Mouse (Mus musculus) CH12.LX (cell line): ENCODE data around the gene Lhx2. TPM values are rescaled to one million over a fixed set of nuclear protein-coding genes. Genes with fewer than 3 reads are reported as not detected.

Experiments used
- DNase-seq: peaks from one replicate; pipeline ENCODE4 v3.0.0-alpha.2; 2013; ENCODE audit errors: extremely low read depth
- H3K27ac ChIP-seq: 2 replicates; pipeline ENCODE4 v1.5.1; 2012; ENCODE audit warnings: low read depth, mild to moderate bottlenecking, control low read depth, moderate library complexity; ENCODE audit not compliant: insufficient read depth
- H3K27me3 ChIP-seq: replicated peaks from 2 replicates; pipeline ENCODE3; 2012; ENCODE audit warnings: inconsistent platforms
- H3K36me3 ChIP-seq, 2 experiments: replicated peaks in 1 of 2; 2 replicates each; pipeline versions ENCODE3 to v1.6.1; 2012; ENCODE audit warnings: inconsistent platforms in 1 of 2, low read length in 1 of 2, mild to moderate bottlenecking in 1 of 2, mixed read lengths in 1 of 2, moderate library complexity in 1 of 2; ENCODE audit not compliant: control insufficient read depth in 1 of 2, insufficient read depth in 1 of 2
- H3K4me1 ChIP-seq, 2 experiments: 2 replicates each; pipeline ENCODE4 v1.6.1; 2012; ENCODE audit warnings: inconsistent platforms in 1 of 2, moderate library complexity in 1 of 2; ENCODE audit not compliant: insufficient read depth in 2 of 2, control insufficient read depth in 1 of 2
- H3K4me2 ChIP-seq: 2 replicates; pipeline ENCODE4 v1.6.1; 2012; ENCODE audit warnings: low read depth, mild to moderate bottlenecking, control low read depth; ENCODE audit not compliant: poor library complexity, insufficient read depth, severe bottlenecking
- H3K4me3 ChIP-seq, 3 experiments: fragments of 150-350 bp in 1 of 3; sonication (generic) in 1 of 3; replicated peaks in 1 of 3; 2 replicates each; pipeline versions ENCODE3 to v1.5.1; 2011 to 2012; ENCODE audit warnings: low read depth in 2 of 3, low read length in 2 of 3, mild to moderate bottlenecking in 2 of 3, moderate library complexity in 2 of 3, control low read depth in 1 of 3, improper control_type of control experiment in 1 of 3, inconsistent platforms in 1 of 3, mixed read lengths in 1 of 3; ENCODE audit not compliant: poor library complexity in 1 of 3
- H3K79me2 ChIP-seq: replicated peaks from 2 replicates; pipeline ENCODE4 v1.6.1; 2012; ENCODE audit warnings: mild to moderate bottlenecking, moderate library complexity; ENCODE audit not compliant: control insufficient read depth, poor library complexity, insufficient read depth, severe bottlenecking; ENCODE audit errors: extremely low read depth
- H3K9ac ChIP-seq: 2 replicates; pipeline ENCODE4 v1.6.1; 2012; ENCODE audit warnings: low read depth, mild to moderate bottlenecking, control low read depth, moderate library complexity; ENCODE audit not compliant: insufficient read depth
- H3K9me3 ChIP-seq: replicated peaks from 2 replicates; pipeline ENCODE3; 2012; ENCODE audit warnings: low read length, inconsistent platforms, mixed read lengths
- CHD1 ChIP-seq: IDR thresholded peaks from 2 replicates; pipeline ENCODE4 v1.6.1; 2012; ENCODE audit warnings: low read depth, low read length, improper control_type of control experiment, inconsistent platforms
- ELF1 ChIP-seq: IDR thresholded peaks from 2 replicates; pipeline ENCODE4 v1.6.1; 2014; ENCODE audit warnings: low read depth, mild to moderate bottlenecking, inconsistent platforms, low read length, improper control_type of control experiment
- ETS1 ChIP-seq: conservative IDR thresholded peaks from 2 replicates; pipeline ENCODE4 v1.6.1; 2012; ENCODE audit warnings: low read depth, mild to moderate bottlenecking, inconsistent platforms, low read length, improper control_type of control experiment, moderate library complexity
- GABPA ChIP-seq: IDR thresholded peaks from 2 replicates; pipeline ENCODE4 v1.6.1; 2012; ENCODE audit warnings: low read depth, low read length, improper control_type of control experiment, inconsistent platforms; ENCODE audit not compliant: insufficient replicate concordance
- IRF4 ChIP-seq: IDR thresholded peaks from 2 replicates; pipeline ENCODE4 v1.6.1; 2014; ENCODE audit warnings: low read depth, mild to moderate bottlenecking, inconsistent platforms, low read length, improper control_type of control experiment
- JUN ChIP-seq: IDR thresholded peaks from 2 replicates; pipeline ENCODE4 v1.6.1; 2011; ENCODE audit warnings: low read depth, mild to moderate bottlenecking, low read length, improper control_type of control experiment, moderate library complexity; ENCODE audit not compliant: insufficient read depth
- MAFK ChIP-seq: IDR thresholded peaks from 2 replicates; pipeline ENCODE4 v1.6.1; 2011; ENCODE audit warnings: low read length, improper control_type of control experiment; ENCODE audit not compliant: insufficient replicate concordance
- MAZ ChIP-seq: IDR thresholded peaks from 2 replicates; pipeline ENCODE4 v1.6.1; 2012; ENCODE audit warnings: low read depth, mild to moderate bottlenecking, inconsistent platforms, low read length, improper control_type of control experiment, moderate library complexity
- NRF1 ChIP-seq: IDR thresholded peaks from 2 replicates; pipeline ENCODE4 v1.6.1; 2014; ENCODE audit warnings: low read depth, mild to moderate bottlenecking, inconsistent platforms, low read length, improper control_type of control experiment, moderate library complexity
- RAD21 ChIP-seq: IDR thresholded peaks from 2 replicates; pipeline ENCODE4 v1.6.1; 2011; ENCODE audit warnings: low read depth, mild to moderate bottlenecking, low read length, improper control_type of control experiment, moderate library complexity
- SIN3A ChIP-seq: IDR thresholded peaks from 2 replicates; pipeline ENCODE4 v1.6.1; 2012; ENCODE audit warnings: low read length, improper control_type of control experiment, inconsistent platforms
- TBP ChIP-seq: conservative IDR thresholded peaks from 2 replicates; pipeline ENCODE4 v1.6.1; 2011; ENCODE audit warnings: low read depth, low read length, improper control_type of control experiment
- UBTF ChIP-seq: IDR thresholded peaks from 2 replicates; pipeline ENCODE4 v1.6.1; 2012; ENCODE audit warnings: low read depth, mild to moderate bottlenecking, inconsistent platforms, low read length, improper control_type of control experiment, moderate library complexity
- USF2 ChIP-seq: conservative IDR thresholded peaks from 2 replicates; pipeline ENCODE4 v1.6.1; 2011; ENCODE audit warnings: low read depth, low read length, improper control_type of control experiment
- ZC3H11A ChIP-seq: IDR thresholded peaks from 2 replicates; pipeline ENCODE4 v1.6.1; 2012; ENCODE audit warnings: low read depth, mild to moderate bottlenecking, inconsistent platforms, low read length, improper control_type of control experiment
- ZKSCAN1 ChIP-seq: IDR thresholded peaks from 2 replicates; pipeline ENCODE4 v1.6.1; 2012; ENCODE audit warnings: low read depth, inconsistent platforms, low read length, improper control_type of control experiment, borderline replicate concordance
- ZMIZ1 ChIP-seq: IDR thresholded peaks from 2 replicates; pipeline ENCODE4 v1.6.1; 2012; ENCODE audit warnings: low read depth, mild to moderate bottlenecking, inconsistent platforms, low read length, improper control_type of control experiment
- ZNF384 ChIP-seq: IDR thresholded peaks from 2 replicates; pipeline ENCODE4 v1.6.1; 2012; ENCODE audit warnings: low read depth, low read length, improper control_type of control experiment, inconsistent platforms
- dilution Hi-C: fragments of 300-500 bp; cut with MboI; formaldehyde crosslinking; loops from 2 replicates; pipeline ENCODE4 v1.14.3; 2020; ENCODE audit warnings: low sequenced_read_pairs; ENCODE audit not compliant: extremely low pct_unique_long_range_greater_than_20kb, extremely low pct_ligation_motif_present
- in situ Hi-C: fragments of 300-500 bp; cut with MboI; formaldehyde crosslinking; loops from 3 replicates; pipeline ENCODE4 v1.14.3; 2019; ENCODE audit warnings: low sequenced_read_pairs, low pct_ligation_motif_present, low pct_unique_long_range_greater_than_20kb, mixed read lengths
- polyA plus RNA-seq: library from polyadenylated mRNA; unstranded; fragments of >175 nt; gene quantifications from 2 replicates; pipeline ENCODE4 v1.2.1, GENCODE M21; 2012; ENCODE audit warnings: low read depth; ENCODE audit not compliant: insufficient read length
- total RNA-seq, 2 experiments: library from RNA; depleted of rRNA; stranded (reverse); fragments of 300-350 nt in 1 of 2; fragments of >200 nt in 1 of 2; gene quantifications; 2 replicates each; pipeline ENCODE4 v1.2.3; 2012 to 2014

The Lhx2 gene
- total and polyA plus RNA-seq, 3 experiments, result 0.24 to 0.47 (median 0.34) TPM

- Histone ChIP-seq H3K4me3 (no peak overlapping the region), H3K9ac (no peak overlapping the region), H3K4me1 (peaks cover 0 to 13% of the 10 kb centered on the region in 2 experiments; a peak in 2 of 4 replicates)
- TF ChIP-seq SIN3A, result no peak
- no peak for TF ChIP-seq MAFK
- TF ChIP-seq USF2, result no peak
- TF ChIP-seq RAD21, result no peak
- no peak for TF ChIP-seq ZMIZ1
- TF ChIP-seq IRF4, result no peak
- TF ChIP-seq ZKSCAN1, result no peak
- TF ChIP-seq, all 38 proteins: peak for 0
- Histone ChIP-seq H3K36me3 (no peaks in the 10 kb centered on the region), H3K27me3 (no peaks in the 10 kb centered on the region), H3K4me2 (no peak overlapping the region), H3K9me3 (no peaks in the 10 kb centered on the region), H3K79me2 (no peaks in the 10 kb centered on the region), H3K27ac (no peak overlapping the region)
- in situ Hi-C loops, result no loop called here
- DNase-seq, result no peak
- dilution Hi-C loops, result no loop called here
These were observed 41.3 kb downstream of the Lhx2 start for GRCm38 (mm10) chr2:38380136-38381083.

DNA sequence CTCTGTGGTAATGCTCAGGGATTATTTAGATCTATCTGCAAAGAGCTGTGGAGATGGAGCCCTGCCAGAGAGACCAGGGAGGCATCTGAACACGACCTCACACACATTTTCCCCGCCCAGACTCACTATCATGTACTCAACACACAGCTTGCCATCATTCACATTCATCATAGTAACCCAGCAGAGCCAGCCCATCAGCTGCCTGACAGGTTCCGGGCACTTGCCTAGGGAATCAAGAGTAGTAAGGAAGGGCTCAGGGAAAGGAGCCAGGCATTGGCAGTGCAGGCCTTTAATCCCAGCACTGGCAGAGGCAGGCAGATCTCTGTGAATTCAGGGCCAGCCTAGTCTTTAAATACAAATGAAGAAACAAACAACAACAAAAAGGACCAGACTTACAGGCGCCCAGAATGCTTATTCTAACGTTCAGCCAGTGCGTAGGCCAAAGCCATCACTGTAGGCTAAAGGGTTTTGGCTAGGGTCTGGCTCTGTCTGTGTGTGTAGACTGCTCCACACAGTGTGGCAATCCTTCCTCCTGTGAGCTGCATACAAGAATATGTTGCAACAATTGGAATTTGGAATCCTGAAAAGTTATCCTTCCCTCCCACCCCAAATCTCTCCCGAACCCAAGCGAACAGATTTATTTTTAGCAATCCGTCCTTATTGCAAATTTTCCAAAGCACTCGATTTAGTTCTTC is 48.6 kb downstream of the Lhx2 start:
- Histone ChIP-seq H3K4me2 (no peak overlapping the region), H3K4me1 (no peaks in the 10 kb centered on the region), H3K4me3 (no peak overlapping the region), H3K27ac (no peak overlapping the region), H3K79me2 (no peaks in the 10 kb centered on the region), H3K36me3 (no peaks in the 10 kb centered on the region), H3K27me3 (no peaks in the 10 kb centered on the region), H3K9ac (no peak overlapping the region), H3K9me3 (no peaks in the 10 kb centered on the region)
- DNase-seq, result no peak
- dilution Hi-C loops, result no loop called here
- TF ChIP-seq ZC3H11A (no peak), GABPA (no peak), ZNF384 (no peak), CHD1 (no peak), ZKSCAN1 (no peak), TBP (no peak), USF2 (no peak), SIN3A (no peak), JUN (no peak), ETS1 (no peak), MAFK (no peak), UBTF (no peak), ZMIZ1 (no peak), ELF1 (no peak), RAD21 (no peak), NRF1 (no peak), MAZ (no peak)
- in situ Hi-C loops, result no loop called here
